Mouse (Mus musculus) bone marrow macrophage, adult 2 months (primary cell): Measurements from ENCODE around the gene Ust. TPM values are rescaled to one million over a fixed set of nuclear protein-coding genes. Genes with fewer than 3 reads are reported as not detected.

Experiments used
- H3K27ac ChIP-seq: 2 replicates; pipeline ENCODE4 v1.5.1; 2012; ENCODE audit warnings: low read depth, low read length; ENCODE audit not compliant: insufficient read depth
- H3K4me1 ChIP-seq: 2 replicates; pipeline ENCODE4 v1.6.1; 2012; ENCODE audit warnings: low read length; ENCODE audit not compliant: control insufficient read depth, insufficient read depth
- H3K4me3 ChIP-seq: 2 replicates; pipeline ENCODE4 v1.5.1; 2012; ENCODE audit warnings: mild to moderate bottlenecking, low read length, moderate library complexity; ENCODE audit not compliant: insufficient read depth
- CTCF ChIP-seq: IDR thresholded peaks from 2 replicates; pipeline ENCODE4 v1.5.1; 2012; ENCODE audit warnings: low read depth, mild to moderate bottlenecking, low read length, moderate library complexity
- POLR2A ChIP-seq: IDR thresholded peaks from 2 replicates; pipeline ENCODE4 v1.6.1; 2012; ENCODE audit warnings: mild to moderate bottlenecking, low read depth, low read length, borderline replicate concordance
- polyA plus RNA-seq: library from polyadenylated mRNA; stranded (reverse); fragments of >200 nt; gene quantifications from 2 replicates; pipeline ENCODE4 v1.2.4, GENCODE M21; 2012; ENCODE audit not compliant: missing spikeins, insufficient read depth, insufficient read length

Ust gene
- polyA plus RNA-seq, 1 experiment: 3.9 TPM

DNA sequence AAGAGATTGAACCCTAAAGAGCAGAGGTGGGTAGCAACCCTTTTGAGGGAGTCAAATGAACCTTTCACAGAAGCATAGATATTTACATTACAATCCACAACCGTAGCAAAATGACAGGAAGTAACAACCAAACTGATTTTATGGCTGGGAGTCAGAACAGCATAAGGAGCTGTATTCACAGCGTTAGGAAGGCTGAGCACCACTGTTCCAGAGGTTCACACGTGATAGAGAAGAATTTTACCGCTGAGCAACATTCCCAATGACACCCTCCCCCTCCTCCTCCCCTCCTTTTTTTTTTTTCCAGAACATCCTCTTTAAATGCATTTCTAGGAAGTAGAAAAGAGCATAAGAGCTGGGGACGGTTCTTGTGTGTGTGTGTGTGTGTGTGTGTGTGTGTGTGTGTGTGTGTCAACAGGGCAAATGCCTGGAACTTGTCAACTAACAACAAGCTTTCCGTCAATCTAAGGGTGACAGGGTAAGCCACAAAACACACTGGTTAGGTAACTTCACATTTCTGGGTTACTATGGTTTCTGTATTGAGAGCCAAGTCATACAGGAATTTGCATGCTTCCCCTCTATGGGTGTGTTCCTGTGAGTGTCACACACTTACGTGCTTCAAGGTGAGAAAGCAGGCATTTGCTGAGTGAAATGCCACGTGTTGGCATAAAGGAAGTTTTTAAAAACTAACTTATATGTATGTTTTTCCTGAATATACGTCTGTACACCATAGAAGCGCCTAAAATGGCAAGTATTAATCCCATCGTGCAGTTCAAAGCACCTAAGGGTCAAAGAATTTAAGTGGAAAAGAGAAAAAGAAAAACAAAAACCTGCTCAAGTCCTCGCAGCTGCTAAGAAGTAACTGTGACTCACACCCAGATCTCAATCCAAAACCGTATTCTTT lies 13.0 kb downstream of the Ust start:
- H3K27ac ChIP-seq: no peak overlapping the region

DNA sequence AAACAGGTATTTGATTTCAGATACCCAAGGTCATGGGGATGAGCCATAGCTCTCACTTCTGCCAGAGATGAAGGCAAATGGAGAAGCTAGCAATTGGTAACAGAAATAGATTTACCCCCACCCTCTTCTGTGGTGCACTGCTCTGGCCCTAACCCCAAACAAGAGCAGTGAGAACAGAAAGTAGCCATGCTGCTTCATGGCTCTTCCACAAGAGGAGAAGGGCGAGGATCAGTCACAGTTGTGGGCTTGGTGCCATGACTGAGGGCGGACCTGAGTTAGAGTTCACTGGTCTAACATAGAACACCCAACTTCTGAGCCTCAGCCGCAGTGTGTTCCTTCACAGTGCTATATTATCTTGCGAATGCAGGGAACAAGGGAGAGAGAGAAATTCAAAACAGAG lies 13.8 kb downstream of the Ust start:
- Histone ChIP-seq H3K27ac (no peak overlapping the region), H3K4me1 (peaks cover 22% of the 10 kb centered on the region), H3K4me3 (no peak overlapping the region)
- TF ChIP-seq CTCF (no peak), POLR2A (no peak)

More for the DNA sequence above, 13.0 kb downstream of the Ust start:
- no peak for TF ChIP-seq POLR2A
- TF ChIP-seq CTCF: no peak
- Histone ChIP-seq H3K4me1 (peaks cover 21% of the 10 kb centered on the region), H3K4me3 (no peak overlapping the region)

DNA sequence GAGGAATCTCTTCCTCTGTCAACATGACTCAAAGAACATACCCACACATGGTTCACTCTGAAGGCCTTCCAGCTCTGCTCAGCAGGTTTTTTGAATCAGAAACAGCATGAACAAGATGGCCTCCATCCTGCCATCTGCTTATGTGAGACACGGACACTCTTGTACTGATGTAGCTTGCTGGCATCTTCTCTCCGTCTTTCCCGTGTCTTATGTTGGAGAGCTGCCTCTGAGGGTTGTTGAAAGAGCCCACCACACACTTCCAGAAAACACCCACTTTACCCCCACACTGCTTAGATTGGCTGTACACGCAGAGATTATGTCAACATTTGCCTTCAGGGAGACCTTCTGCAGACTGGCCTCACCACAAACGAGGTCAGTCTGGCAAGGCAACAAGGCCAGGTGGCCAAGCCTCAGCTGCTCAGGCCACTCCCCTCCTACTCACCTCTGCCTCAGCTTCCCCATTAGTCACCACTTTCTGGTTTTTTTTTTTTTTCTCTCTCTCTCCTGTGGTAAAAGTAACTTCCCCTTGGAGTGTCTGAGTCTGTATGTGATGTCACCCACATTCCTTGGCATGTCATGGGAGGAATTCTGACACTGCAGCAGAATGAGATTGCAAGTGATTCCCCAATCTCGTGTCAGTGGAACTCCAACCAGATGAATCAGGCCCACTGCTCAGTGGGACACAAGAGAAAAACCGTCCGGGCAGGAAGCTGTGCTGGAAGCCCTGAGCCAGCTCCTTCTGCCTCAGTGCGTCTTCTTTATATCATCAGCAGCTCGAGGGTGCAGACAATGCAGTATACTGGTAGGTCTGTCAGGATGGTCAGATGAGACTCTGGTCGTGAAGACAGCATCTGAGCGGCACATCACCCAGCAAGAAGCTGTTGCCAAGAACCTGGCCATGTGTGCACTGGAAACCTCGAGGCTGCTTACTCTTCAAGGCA lies 19.4 kb downstream of the Ust start:
- no peak overlapping the region for H3K4me3 ChIP-seq
- peaks cover 14% of the 10 kb centered on the region for H3K4me1 ChIP-seq
- H3K27ac ChIP-seq: no peak overlapping the region
- TF ChIP-seq POLR2A: no peak
- TF ChIP-seq CTCF: no peak

DNA sequence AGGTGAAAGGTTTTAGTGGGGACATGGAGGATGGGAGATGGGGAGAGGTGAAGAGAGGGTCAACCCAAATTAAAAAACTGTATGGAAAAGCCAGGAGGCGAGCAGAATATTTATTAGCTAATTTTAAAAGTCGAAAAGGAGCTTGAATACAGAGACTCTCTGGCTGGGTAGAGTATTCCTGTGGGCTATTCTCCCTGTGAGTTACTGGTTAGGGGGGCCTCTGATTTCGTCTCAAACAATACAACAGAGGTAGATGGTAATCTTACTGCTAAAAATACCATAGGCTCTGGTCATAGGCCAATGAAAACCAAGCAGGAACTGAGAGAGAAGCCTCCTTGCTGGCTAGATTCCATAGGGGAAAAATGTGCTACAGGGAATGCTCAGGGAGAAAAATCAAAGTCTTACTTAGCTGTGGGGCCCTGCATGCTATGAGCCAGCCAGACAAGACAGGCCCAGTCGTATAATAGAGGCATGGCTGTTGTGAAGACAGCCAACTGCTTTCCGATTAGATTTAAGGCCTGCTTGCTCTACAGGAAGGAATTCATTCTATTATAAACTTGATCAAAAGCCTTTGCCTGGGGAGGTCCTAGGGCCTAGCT lies 23.0 kb downstream of the Ust start:
- H3K4me1 ChIP-seq: peaks cover 22% of the 10 kb centered on the region
- H3K4me3 ChIP-seq: no peak overlapping the region
- H3K27ac ChIP-seq: no peak overlapping the region
- TF ChIP-seq CTCF: no peak
- TF ChIP-seq POLR2A: no peak

DNA sequence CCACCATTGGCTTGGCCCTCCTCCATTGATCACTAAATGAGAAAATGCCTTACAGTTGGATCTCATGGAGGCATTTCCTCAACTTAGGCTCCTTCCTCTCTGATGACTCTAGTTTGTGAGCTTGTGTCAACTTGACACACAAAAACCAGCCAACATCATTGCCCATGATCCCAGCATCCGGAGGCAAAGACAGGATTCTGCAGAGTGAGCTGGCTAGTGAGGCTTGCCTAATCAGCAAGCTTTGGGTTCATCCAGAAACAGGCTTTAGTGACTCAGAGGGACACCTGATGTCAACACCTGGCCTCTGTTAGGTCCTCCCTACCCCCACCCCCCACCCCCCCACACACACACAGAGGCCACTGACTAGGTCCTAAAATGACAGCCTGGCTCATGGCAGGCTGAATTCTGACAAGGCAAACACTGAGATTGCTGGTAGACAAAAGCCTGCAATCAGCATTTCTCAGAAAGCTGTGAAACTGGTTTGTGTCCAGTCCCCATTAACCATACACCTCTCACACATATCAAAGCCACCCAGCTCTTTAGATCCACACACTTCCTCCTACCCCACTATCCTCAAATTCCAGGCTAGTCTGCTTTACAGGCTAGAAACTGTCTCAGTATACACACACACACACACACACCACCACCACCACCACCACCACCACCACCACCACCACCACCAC lies 26.6 kb downstream of the Ust start:
- TF ChIP-seq CTCF: no peak
- TF ChIP-seq POLR2A: no peak
- Histone ChIP-seq H3K4me1 (peaks cover 13% of the 10 kb centered on the region; the same call in 1 of the 2 replicates), H3K27ac (no peak overlapping the region), H3K4me3 (no peak overlapping the region)

DNA sequence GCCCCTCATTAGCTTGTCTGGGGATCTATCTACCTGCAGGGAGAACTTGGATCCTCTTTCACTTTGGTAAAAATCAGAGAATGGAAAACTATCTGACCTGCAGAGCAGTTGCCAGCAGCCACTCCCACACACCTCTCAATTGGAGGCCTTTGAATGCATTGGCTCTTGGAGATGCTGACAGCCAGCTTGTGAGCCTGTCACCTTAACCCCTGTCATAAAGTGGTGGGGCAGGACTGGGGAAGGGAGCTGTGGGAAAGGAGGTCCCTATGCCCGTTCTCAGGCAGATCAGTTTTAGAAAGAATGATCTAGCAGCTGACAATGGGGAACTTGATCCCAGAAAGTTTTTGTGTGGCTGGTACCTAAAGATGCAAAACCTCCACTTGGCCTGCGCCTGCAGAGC lies 31.2 kb downstream of the Ust start:
- TF ChIP-seq CTCF: no peak
- no peak for TF ChIP-seq POLR2A
- Histone ChIP-seq H3K27ac (no peak overlapping the region), H3K4me3 (no peak overlapping the region)

DNA sequence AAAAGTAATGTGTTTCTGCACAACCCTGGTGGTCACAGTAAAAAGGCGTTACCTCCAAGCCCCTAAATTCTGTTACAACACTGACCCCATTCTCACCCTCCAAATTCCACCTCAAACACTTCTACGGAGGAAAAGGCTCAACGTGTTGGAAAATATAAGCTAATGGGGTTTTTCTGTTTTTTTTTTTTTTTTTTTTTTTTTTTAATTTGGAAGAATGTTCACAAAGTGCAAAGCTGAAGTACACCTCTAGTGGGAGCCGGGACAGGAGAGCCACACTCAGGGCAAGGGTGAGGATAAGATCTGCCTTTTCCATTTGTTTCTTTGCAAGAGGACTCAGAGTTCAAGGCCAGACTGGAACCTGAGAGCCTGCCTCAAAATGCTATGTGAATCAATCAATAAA lies 34.1 kb downstream of the Ust start:
- Histone ChIP-seq H3K4me3 (no peak overlapping the region), H3K27ac (no peak overlapping the region), H3K4me1 (no peaks in the 10 kb centered on the region)
- TF ChIP-seq POLR2A (no peak), CTCF (no peak)

More for the DNA sequence above, 31.2 kb downstream of the Ust start:
- H3K4me1 ChIP-seq: peaks cover 11% of the 10 kb centered on the region; the same call in 1 of the 2 replicates

DNA sequence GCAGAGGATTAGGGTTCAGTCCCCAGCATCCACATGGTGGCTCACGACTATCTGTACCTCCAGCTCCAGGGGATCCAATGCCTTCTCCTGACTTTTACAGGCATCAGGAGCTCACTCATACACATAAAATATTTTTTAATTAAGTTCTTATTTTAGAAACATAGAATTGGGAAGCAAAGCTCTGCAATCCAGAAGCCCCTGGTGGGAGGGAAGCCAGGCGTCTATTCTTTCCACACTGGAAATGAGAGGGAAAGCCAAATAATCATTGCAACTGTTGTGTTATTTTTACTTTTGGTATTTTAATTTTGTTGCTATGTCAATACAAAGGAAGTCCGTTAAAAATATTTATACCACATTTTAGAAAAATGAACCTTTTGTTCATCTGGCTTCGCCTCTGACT lies 35.8 kb downstream of the Ust start:
- TF ChIP-seq POLR2A (no peak), CTCF (no peak)
- Histone ChIP-seq H3K4me1 (no peaks in the 10 kb centered on the region), H3K4me3 (no peak overlapping the region), H3K27ac (no peak overlapping the region)

DNA sequence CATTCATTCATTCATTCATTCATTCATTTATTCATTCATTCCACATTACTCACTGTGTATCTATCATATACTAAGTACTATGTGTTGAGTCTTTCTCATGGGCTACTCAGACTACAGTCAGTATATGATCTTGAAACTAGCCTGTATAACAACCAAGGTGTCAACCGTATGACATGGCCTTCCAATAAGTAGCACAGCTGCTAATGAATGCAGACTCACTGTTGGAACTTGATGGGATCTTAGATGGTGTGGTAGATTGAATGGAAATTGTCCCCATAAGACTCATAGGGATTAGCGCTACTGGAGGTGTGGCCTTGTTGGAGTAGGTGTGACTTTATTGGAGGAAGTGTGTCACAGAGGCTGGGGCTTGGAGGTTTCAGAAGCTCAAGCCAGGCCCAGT lies 38.8 kb downstream of the Ust start:
- H3K4me3 ChIP-seq: no peak overlapping the region
- TF ChIP-seq CTCF (no peak), POLR2A (no peak)
- no peak overlapping the region for H3K27ac ChIP-seq
- no peaks in the 10 kb centered on the region for H3K4me1 ChIP-seq
